Comparison of ENCODE assay signal across 25 mouse cellular contexts in the genomic region with DNA sequence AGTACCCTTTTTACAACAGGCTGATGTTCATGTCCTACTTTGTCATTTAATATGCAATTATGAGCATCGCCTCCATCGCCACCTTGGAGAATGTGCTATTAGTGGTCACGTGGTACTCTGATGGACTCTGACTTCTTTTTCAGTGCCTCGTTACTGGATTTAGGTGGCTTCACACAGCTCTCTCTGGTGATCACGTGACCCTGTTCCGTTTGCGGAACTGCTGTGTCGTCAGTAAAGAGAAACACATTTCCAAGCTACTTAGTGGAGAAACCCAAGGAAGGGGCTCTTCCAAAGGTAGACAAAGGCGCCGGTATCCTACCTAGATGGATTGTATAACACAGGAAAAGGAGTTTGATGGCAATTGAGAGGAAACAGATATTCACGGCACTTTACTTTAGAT. TPM values are rescaled to one million over a fixed set of nuclear protein-coding genes. Genes with fewer than 3 reads are reported as not detected.
"Had no signal": no experiment of that assay in that cellular context is flagged by ENCODE, and none has a peak within 500 bp of the region (broad histone marks: within the 10 kb centered on the region; RNA-seq: fewer than 3 reads in every experiment).

No protein-coding gene starts in this region.

- H3K4me3 ChIP-seq: gastrocnemius, adult 2 months; heart, adult 2 months; hindbrain, embryonic 10.5 days; hindbrain, embryonic 12.5 days; intestine, embryonic 15.5 days; layer of hippocampus, adult 2 months; left cerebral cortex, adult 2 months; limb, embryonic 10.5 days; limb, embryonic 12.5 days; liver, embryonic 13.5 days; liver, embryonic 15.5 days had no signal

- H3K27ac ChIP-seq: gastrocnemius, adult 2 months; heart, adult 2 months; hindbrain, embryonic 10.5 days; hindbrain, embryonic 12.5 days; hindbrain, embryonic 14.5 days; intestine, embryonic 15.5 days; left cerebral cortex, adult 2 months; limb, embryonic 10.5 days; limb, embryonic 12.5 days; liver, embryonic 13.5 days; liver, embryonic 15.5 days had no signal

- H3K27me3 ChIP-seq: hindbrain, embryonic 12.5 days; intestine, embryonic 15.5 days; limb, embryonic 12.5 days; liver, embryonic 13.5 days; liver, embryonic 15.5 days had no signal

- H3K9ac ChIP-seq: hindbrain, embryonic 12.5 days; hindbrain, embryonic 14.5 days; intestine, embryonic 15.5 days; limb, embryonic 12.5 days; liver, embryonic 13.5 days; liver, embryonic 15.5 days had no signal

- H3K4me1 ChIP-seq: hindbrain, embryonic 10.5 days; hindbrain, embryonic 12.5 days; intestine, embryonic 15.5 days; limb, embryonic 10.5 days; limb, embryonic 12.5 days; liver, embryonic 13.5 days; liver, embryonic 15.5 days had no signal

- H3K36me3 ChIP-seq: intestine, embryonic 15.5 days; liver, embryonic 13.5 days; liver, embryonic 15.5 days had no signal

- H3K9me3 ChIP-seq: hindbrain, embryonic 10.5 days; hindbrain, embryonic 12.5 days; intestine, embryonic 15.5 days; limb, embryonic 10.5 days; limb, embryonic 12.5 days; liver, embryonic 13.5 days; liver, embryonic 15.5 days had no signal

- ATAC-seq: hindbrain, embryonic 16.5 days; inflammation-experienced regulatory T-cells, adult 6 months; intestine, embryonic 15.5 days; intestine, postnatal 0 days had no signal

- H3K4me2 ChIP-seq: heart, embryonic 11.5 days; hindbrain, embryonic 12.5 days; hindbrain, embryonic 14.5 days; intestine, embryonic 15.5 days; limb, embryonic 12.5 days; liver, embryonic 11.5 days; liver, embryonic 13.5 days; liver, embryonic 15.5 days had no signal

- DNase-seq: gastrocnemius, adult 2 months; gastrocnemius, postnatal 10 days; gastrocnemius, postnatal 25 days; heart, adult 2 months; heart, postnatal 4 days; kidney, adult 2 months; kidney, postnatal 10 days; kidney, postnatal 25 days; kidney, postnatal 4 days; liver; liver, embryonic 13.5 days had no signal

RNA-seq across cellular contexts. Expression of gene Gpr161, which starts 12.6 kb away (rescaled TPM):
- polyA plus RNA-seq: inflammation-experienced regulatory T-cells, adult 6 months had no signal
